Mouse (Mus musculus): ENCODE measurements at regions not wholly inside any gene's neighbourhood (a gene's known extent, or its start where the extent isn't known, plus 50 kb on each side); places are given as distances from the start of the nearest gene placed in this dataset.
"Not testable (repeated sequence)": the region's sequence is repeated elsewhere in the genome, so short reads cannot be mapped to it uniquely, and the experiment has no call there.

DNA sequence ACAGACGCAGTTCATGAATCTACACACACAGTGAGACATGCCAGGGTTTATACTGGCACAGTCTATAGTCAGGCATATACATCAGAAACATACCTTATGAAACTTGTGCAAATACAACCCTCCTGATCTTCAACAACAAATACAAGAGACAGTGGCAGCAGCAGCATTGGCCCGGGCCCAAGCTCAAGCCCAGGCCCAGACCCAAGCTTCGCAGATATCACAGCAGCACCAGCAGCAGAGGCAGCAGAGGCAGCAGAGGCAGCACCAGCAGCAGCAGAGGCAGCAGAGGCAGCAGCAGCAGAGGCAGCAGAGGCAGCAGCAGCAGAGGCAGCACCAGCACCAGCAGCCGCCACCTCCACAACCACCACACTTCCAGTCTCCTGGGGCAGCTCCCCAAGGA, 80.0 kb downstream of the Samd9l start:
- Histone ChIP-seq H3K4me1 (no peaks in the 10 kb centered on the region), H3K27ac (no peak overlapping the region), H3K27me3 (ENCODE audit: poor library complexity, severe bottlenecking) (no peaks in the 10 kb centered on the region), H3K4me3 (no peak overlapping the region), H3K36me3 (replicated peaks) (no peaks in the 10 kb centered on the region), H3K9me3 (0 out of 2 replicates have a peak, but pooled peaks cover 4% of the 10 kb centered on the region)
- WGBS, result 94% methylated on average over 4 of the region's 4 CpGs
- no peak for DNase-seq (ENCODE audit: extremely low spot score, low spot score)

DNA sequence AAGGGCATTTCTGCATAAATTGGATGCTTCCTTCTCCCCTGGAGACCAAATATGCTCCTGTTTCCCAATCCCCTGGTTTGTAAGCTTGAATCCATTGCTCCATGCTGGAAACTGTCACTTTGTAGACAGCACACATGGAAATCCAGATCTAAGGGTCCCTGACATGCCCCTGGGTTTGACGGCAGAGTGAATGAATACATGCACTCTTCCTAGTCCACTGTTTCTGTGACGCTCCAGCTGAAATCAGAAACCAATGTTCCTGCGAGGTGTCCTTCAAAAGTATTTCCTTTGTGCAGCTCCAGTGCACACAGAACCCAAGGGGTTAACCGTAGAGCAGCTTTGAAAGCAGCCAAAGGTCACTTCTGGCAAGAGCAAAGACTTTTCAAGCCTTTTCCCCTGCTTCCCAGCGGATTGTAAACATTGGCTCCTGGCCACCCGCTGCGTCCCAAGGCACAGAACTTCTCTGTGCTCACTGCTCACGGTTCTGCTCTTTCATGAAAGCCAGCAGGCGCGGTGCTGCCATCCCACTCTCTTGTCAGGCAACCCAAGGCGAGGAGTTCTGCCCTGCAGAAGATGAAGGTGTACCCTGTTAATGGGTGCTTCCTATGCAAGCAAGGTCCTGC, 91.7 kb downstream of the Samd9l start:
- H3K9me3 ChIP-seq; H3K4me1 ChIP-seq; H3K27me3 ChIP-seq (ENCODE audit: poor library complexity, severe bottlenecking); H3K36me3 ChIP-seq (replicated peaks): not testable (repeated sequence)
- H3K27ac ChIP-seq, result peak overlapping the region; percentile 48
- DNase-seq (ENCODE audit: extremely low spot score, low spot score), result peak; percentile 45
- H3K4me3 ChIP-seq, result peak overlapping the region; percentile 32; the same call in 1 of the 2 replicates
- WGBS, result under 1% methylated on average over 11 of the region's 11 CpGs

DNA sequence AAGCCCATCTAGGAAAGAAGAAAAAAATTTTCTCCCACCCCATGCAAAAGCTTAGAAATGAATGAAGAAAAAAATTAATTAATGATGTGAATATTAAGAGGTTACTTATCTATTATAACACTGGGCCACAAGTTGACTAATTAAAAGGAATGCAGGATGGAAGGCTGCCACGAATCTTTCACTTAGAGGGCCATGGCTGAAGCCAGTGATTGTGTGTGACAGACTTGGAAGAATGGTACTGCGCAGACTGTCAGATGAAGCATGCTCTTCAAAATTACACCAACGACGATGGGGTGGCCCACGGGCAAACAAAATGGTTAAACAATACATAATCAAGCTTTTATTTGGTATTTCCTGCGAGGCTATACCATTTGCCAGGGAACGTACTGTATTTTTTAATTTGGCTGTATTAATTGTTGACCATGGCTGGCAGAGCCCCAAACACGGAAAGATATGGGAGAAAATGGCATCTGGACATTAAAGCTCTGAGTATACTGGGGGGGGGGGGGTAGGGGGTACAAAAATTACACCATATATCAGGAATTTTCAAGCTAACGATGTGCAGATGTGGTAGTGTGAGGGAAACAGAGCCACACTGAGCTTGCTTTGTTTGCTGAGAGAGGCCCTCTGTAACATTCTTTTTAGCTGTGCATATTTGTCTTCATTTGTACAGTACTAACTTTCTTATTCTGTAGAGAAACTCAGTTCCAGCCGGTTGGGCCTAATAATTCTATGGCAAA, 94.3 kb downstream of the Samd9l start:
- not testable (repeated sequence) for DNase-seq (ENCODE audit: extremely low spot score, low spot score); H3K4me3 ChIP-seq; H3K4me1 ChIP-seq; H3K9me3 ChIP-seq; H3K36me3 ChIP-seq (replicated peaks); H3K27ac ChIP-seq; H3K27me3 ChIP-seq (ENCODE audit: poor library complexity, severe bottlenecking)
- 75% methylated on average over 10 of the region's 10 CpGs for WGBS

DNA sequence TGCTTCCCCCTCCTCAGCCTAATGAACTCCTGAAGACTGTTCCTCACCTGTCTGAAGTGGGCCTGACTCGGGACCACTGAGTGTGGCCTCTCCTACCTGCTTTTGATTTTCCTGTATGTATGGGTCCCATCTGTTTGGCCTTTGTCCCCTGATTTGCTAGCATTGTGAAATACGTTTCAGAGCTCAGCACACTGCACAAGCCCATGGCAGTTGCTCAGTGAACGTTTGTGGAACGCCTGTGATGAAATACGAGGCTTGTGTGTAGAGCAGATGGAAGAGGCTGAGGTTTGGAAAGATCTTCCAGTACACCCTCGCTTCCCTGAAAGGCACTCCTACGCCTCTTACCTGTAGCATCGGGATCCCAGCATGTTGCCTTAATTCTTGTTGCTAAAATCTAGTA, 106.1 kb downstream of the Samd9l start:
- not testable (repeated sequence) for H3K4me1 ChIP-seq
- 86% methylated on average over 8 of the region's 8 CpGs for WGBS

DNA sequence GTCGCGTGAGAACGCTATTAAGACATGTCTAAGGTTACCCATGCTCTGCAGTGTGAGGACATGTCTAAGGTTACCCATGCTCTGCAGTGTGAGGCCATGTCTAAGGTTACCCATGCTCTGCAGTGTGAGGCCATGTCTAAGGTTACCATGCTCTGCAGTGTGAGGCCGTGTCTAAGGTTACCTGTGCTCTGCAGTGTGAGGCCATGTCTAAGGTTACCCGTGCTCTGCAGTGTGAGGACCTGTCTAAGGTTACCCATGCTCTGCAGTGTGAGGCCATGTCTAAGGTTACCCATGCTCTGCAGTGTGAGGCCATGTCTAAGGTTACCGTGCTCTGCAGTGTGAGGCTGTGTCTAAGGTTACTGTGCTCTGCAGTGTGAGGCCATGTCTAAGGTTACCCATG, 107.4 kb downstream of the Samd9l start:
- H3K4me1 ChIP-seq; H3K4me3 ChIP-seq; H3K36me3 ChIP-seq (replicated peaks); H3K27me3 ChIP-seq (ENCODE audit: poor library complexity, severe bottlenecking); DNase-seq (ENCODE audit: extremely low spot score, low spot score); H3K9me3 ChIP-seq; H3K27ac ChIP-seq: not testable (repeated sequence)
- 95% methylated on average over 6 of the region's 6 CpGs for WGBS

More for the DNA sequence above, 106.1 kb downstream of the Samd9l start:
- not testable (repeated sequence) for H3K36me3 ChIP-seq (replicated peaks); H3K9me3 ChIP-seq; H3K4me3 ChIP-seq; DNase-seq (ENCODE audit: extremely low spot score, low spot score); H3K27ac ChIP-seq; H3K27me3 ChIP-seq (ENCODE audit: poor library complexity, severe bottlenecking)

DNA sequence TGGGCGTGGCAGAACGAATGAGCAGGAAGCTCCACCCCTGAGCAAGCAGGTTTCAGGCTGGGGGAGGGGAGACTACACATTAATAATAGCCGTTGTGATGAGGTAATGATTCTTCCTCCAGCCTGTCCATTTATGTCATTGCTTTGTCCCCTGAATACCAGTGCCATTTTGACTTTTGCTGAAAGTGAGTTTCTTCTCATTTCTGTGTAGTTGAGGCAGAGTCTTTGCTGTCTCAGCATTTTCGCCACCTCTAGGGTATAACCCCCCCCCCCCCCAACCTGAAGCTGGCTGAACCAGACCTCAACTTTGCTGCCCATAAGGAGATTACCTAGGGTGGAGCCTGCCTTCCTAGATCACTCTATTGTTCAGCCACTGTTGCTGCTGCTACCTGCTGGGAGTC, 130.6 kb downstream of the Samd9l start:
- not testable (repeated sequence) for H3K4me1 ChIP-seq; DNase-seq (ENCODE audit: extremely low spot score, low spot score); H3K36me3 ChIP-seq (replicated peaks); H3K27me3 ChIP-seq (ENCODE audit: poor library complexity, severe bottlenecking); H3K27ac ChIP-seq; H3K4me3 ChIP-seq; H3K9me3 ChIP-seq
- 90% methylated on average over 4 of the region's 4 CpGs for whole genome bisulfite sequencing

DNA sequence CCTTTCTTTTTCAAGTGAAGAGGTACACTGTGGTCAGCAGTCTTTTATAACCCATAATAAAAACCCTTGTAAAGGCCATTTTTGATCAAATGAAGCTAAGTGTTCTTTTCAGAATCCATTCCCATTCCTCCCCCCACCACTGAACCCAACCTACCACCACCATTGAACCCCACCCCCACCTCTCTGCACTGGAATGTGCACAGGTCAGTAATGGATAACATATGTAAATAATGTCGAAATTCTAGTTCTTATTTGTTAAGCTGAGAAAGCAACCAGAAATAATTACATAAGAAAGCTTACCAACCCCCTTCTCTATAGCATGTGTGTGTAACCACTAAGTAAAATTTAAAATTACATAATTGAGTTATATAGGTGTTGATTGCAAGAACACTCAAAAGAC, 133.9 kb downstream of the Samd9l start:
- not testable (repeated sequence) for H3K4me1 ChIP-seq; H3K27me3 ChIP-seq (ENCODE audit: poor library complexity, severe bottlenecking); H3K27ac ChIP-seq; H3K9me3 ChIP-seq; H3K36me3 ChIP-seq (replicated peaks); DNase-seq (ENCODE audit: extremely low spot score, low spot score); H3K4me3 ChIP-seq
- WGBS, result 70% methylated on average over 1 of the region's 1 CpGs

All from forebrain, embryonic 10.5 days (tissue).